Mouse (Mus musculus) kidney, adult 18-20 months (tissue): Measurements from ENCODE around the gene Plpp7.

Experiments used
- DNase-seq: peaks from one replicate; pipeline ENCODE4 v3.0.0; 2021

The Plpp7 gene

DNA sequence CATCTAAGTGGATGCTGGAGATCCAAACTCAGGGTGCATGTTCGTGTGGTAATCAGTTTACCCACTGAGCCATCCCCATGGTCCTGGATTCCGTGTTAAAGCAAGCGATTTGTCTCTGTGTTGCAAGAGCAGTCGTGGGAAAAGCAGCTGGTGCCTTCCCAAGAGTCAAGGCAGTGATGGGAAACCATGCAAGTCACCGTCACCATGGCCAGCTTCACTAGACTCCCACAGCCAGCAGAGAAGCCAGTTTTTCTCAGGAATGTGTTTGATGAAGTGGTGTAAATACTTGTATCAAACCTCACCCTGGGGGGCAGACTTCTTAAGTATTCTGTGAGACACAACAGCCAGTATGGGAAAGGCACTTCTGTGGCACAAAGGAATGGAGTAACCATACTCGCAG lies 47.0 kb downstream of the Plpp7 start:
- no peak for DNase-seq

DNA sequence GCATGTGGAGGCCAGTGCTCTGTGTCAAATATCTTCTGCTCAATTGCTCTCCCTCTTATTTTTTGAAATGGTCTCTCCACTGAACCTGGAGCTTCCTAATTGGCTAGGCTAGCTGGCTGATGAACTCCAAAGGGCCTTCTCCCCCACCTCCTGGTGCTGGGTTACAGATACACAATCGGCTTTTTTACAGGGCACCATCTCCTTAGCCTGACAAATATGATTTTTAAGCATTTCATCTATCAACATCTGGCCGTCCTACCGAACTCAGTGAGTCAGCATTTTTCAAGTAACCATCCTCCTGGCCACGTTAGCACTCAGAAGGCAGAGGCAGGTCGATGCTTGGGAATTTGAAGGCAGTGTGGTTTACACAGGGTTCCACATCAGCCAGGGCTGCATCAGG lies 49.3 kb downstream of the Plpp7 start:
- no peak for DNase-seq

GRCm38 (mm10) chr2:32146617-32147162 lies 51.4 kb downstream of the Plpp7 start:
- DNase-seq = no peak

- no peak for DNase-seq
These were observed 54.8 kb downstream of the Plpp7 start for GRCm38 (mm10) chr2:32150135-32150534.

- DNase-seq = no peak
These were observed 55.2 kb downstream of the Plpp7 start for GRCm38 (mm10) chr2:32150562-32150923.

- DNase-seq = peak; percentile 69
These were observed 55.8 kb downstream of the Plpp7 start, which contains the start of gene Prrc2b for GRCm38 (mm10) chr2:32150924-32151659. Gene Prrc2b (plus strand): TSS chr2:32151082.

GRCm38 (mm10) chr2:32151660-32152366 lies 56.5 kb downstream of the Plpp7 start:
- peak; percentile 66 for DNase-seq

DNA sequence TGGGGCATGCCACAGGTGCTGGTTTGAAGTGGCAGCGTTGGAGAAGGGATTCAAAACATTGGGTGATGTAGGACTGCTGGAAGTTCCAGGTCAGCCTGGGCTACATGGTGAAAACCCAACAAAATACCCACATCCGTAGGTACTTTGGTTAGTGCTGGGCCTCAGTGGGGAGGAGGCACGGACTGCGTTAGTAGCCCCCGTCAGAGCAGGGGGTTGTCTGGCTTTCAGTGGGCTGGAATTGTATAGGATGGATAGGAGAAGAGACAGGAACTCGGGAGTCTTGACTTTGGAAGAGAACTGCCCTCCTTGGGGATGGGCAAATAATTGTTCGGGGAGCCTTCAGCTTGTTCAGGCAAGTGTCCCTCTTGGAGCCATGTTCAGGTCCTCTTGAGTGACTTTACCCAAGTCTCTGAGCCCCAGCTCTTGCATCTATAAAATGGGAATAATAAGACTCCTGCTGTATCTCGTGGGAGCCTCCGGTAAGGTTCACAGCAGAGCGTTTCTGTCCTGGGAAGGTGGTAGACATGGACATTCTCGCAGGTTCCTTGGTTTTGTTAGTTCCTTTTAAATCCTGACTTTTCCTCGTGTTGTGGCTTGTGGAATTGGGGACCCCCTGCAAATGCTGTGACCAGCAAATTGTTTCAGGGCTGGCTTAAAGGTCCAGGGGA lies 57.2 kb downstream of the Plpp7 start:
- DNase-seq = no peak

GRCm38 (mm10) chr2:32153041-32153790 lies 57.9 kb downstream of the Plpp7 start:
- peak; percentile 64 for DNase-seq

DNA sequence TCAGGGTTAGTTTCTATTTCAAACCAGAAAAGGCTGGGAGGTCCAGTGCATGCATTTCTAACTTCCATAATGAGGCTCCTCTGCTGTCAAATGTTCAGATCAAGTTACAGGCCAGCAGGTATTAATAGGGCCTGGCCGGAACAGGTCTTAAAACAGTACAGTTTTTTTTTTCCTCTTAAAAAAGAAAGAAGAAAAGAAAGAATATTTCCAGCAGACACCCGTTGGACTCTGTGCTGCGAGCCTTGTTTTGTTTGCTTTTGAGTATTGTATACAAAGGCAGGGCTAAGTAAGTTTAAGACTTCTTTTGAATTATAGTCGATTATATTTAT lies 58.4 kb downstream of the Plpp7 start:
- no peak for DNase-seq

GRCm38 (mm10) chr2:32154334-32154997 lies 59.1 kb downstream of the Plpp7 start:
- no peak for DNase-seq

DNA sequence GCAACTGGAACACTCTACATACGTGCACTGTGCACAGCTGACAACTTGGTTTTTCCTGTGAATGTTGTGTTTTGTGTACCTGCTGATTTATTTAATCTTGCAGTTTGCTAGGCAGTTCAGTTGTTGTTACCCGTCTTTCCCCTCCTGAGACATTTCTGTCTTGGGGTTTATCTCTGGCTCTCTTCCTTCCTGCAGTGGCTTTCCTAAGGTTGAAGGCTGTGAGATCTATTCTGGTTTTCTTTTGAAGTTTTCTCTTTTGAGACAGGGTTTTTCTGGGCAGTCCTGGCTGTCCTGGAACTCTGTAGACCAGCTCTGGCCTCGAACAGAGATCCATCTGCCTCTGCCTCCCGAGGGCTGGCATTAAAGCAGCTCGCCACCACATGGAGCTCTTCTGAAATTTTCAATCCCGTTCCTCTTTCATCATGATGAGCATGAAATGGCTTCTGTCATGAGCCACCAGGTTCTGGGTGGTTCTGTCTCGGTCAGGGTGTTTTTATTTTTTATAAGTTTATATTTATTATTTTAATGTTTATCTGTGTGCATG lies 59.7 kb downstream of the Plpp7 start:
- DNase-seq = no peak

GRCm38 (mm10) chr2:32155614-32156013 lies 60.3 kb downstream of the Plpp7 start:
- no peak for DNase-seq

- DNase-seq = no peak
These were observed 61.3 kb downstream of the Plpp7 start for GRCm38 (mm10) chr2:32156645-32157044.

- no peak for DNase-seq
These were observed 62.0 kb downstream of the Plpp7 start for GRCm38 (mm10) chr2:32157328-32157727.

- no peak for DNase-seq
These were observed 63.4 kb downstream of the Plpp7 start for GRCm38 (mm10) chr2:32158616-32159239.
